ENCODE assay signal across 8 mouse cellular contexts in the genomic region with DNA sequence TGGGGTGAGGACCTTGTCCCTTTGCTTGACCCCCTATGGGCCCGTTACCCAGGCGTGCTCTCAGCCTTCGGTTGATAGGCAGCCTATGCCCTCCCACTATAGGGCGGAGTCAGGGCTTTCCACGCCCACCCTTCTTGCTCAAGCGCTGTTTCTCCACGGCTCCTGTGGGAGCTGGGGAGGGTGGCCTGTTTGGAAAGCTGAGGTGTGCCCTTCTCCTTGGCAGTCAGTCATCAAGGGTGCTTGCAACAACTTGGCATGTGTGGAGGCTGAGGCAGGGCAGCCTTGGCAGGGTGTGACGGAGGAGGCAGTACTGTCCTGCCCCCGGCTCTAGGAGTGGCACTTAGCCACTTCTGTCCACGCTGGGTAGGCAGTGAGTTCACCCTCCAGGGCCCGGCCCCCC. TPM values are rescaled to one million over a fixed set of nuclear protein-coding genes. Genes with fewer than 3 reads are reported as not detected.
DNase-seq lines count a peak whose midpoint lies in the region; ATAC-seq and TF ChIP-seq lines count a peak whose summit lies in the region.

No protein-coding gene starts in this region.

- intact Hi-C loops in left cerebral cortex, adult 2 months (cut with DNase I), result loop anchor here (5.0 kb wide), 1 partner anchor 361 kb away; no protein-coding TSS in a partner anchor
- intact Hi-C loops in left cerebral cortex, postnatal 4 days (cut with DNase I), result loop anchor here (10.0 kb wide), 1 partner anchor 854 kb away; no protein-coding TSS in a partner anchor

- no peaks in the 10 kb centered on the region for H3K27me3 ChIP-seq in forebrain, embryonic 14.5 days (replicated peaks; ENCODE audit: control insufficient read depth, insufficient read depth, low read length)
- H3K27me3 ChIP-seq in stomach, embryonic 16.5 days (ENCODE audit: control insufficient read depth, insufficient read depth, low read length), result no peaks in the 10 kb centered on the region

- peak overlapping the region; percentile 44 for H3K4me3 ChIP-seq in left cerebral cortex, adult 2 months
- peak overlapping the region; percentile 16; the same call in 1 of the 2 replicates for H3K4me3 ChIP-seq in forebrain, embryonic 14.5 days (ENCODE audit: low read depth, low read length)
- 0 out of 2 replicates have a peak overlapping the region, but pooled peaks have one; percentile 1 for H3K4me3 ChIP-seq in stomach, embryonic 16.5 days (replicated peaks; ENCODE audit: low read length)

- peak; percentile 53 to 56 for DNase-seq in left cerebral cortex, adult 2 months (ENCODE audit: extremely low spot score in 1 of 2, low spot score in 2 of 2)
- no peak for DNase-seq in left cerebral cortex, postnatal 4 days
- DNase-seq in cerebellum, adult 11-12 months, result peak; percentile 70
- DNase-seq in forebrain, embryonic 14.5 days (ENCODE audit: low spot score), result peak; percentile 76
- DNase-seq in heart, postnatal 4 days, result peak; percentile 69
- peak; percentile 67 to 82 for DNase-seq in kidney, postnatal 36 days

- H3K4me2 ChIP-seq in forebrain, embryonic 14.5 days (ENCODE audit: low read length), result peak overlapping the region; percentile 48
- H3K4me2 ChIP-seq in stomach, embryonic 16.5 days (ENCODE audit: low read depth, low read length), result peak overlapping the region; percentile 45

- H3K36me3 ChIP-seq in forebrain, embryonic 14.5 days (ENCODE audit: control insufficient read depth, insufficient read depth, low read length), result 0 out of 2 replicates have a peak, but pooled peaks cover 3% of the 10 kb centered on the region
- H3K36me3 ChIP-seq in stomach, embryonic 16.5 days (ENCODE audit: control insufficient read depth, insufficient read depth, low read length), result no peaks in the 10 kb centered on the region

- peaks cover 48% of the 10 kb centered on the region for H3K4me1 ChIP-seq in forebrain, embryonic 14.5 days (ENCODE audit: control insufficient read depth, insufficient read depth, low read length)
- H3K4me1 ChIP-seq in stomach, embryonic 16.5 days (ENCODE audit: control insufficient read depth, insufficient read depth, low read length), result peaks cover 44% of the 10 kb centered on the region

- H3K9ac ChIP-seq in forebrain, embryonic 14.5 days (ENCODE audit: low read length), result peak overlapping the region; percentile 47
- no peak overlapping the region for H3K9ac ChIP-seq in stomach, embryonic 16.5 days (ENCODE audit: low read length)

- 3% methylated on average over 11 of the region's 11 CpGs for whole genome bisulfite sequencing in forebrain, embryonic 14.5 days
- WGBS in stomach, embryonic 16.5 days, result 19% methylated on average over 11 of the region's 11 CpGs

- peak overlapping the region; percentile 63 for H3K27ac ChIP-seq in left cerebral cortex, adult 2 months
- H3K27ac ChIP-seq in forebrain, embryonic 14.5 days (ENCODE audit: low read depth, low read length), result peak overlapping the region; percentile 72; the same call in 1 of the 2 replicates
- peak overlapping the region; percentile 7; the same call in 1 of the 2 replicates for H3K27ac ChIP-seq in stomach, embryonic 16.5 days (ENCODE audit: low read length)

- peak; percentile 30; the same call in 1 of the 2 replicates for ATAC-seq in forebrain, embryonic 14.5 days
- ATAC-seq in megakaryocyte progenitor cell, adult 5-6 weeks (replicated peaks; ENCODE audit: poor library complexity), result peak; percentile 63; the same call in 1 of the 2 replicates
- peak; percentile 41; the same call in 1 of the 2 replicates for ATAC-seq in stomach, embryonic 16.5 days (ENCODE audit: insufficient read depth, low FRiP score)

- no peaks in the 10 kb centered on the region for H3K9me3 ChIP-seq in forebrain, embryonic 14.5 days (replicated peaks; ENCODE audit: control insufficient read depth, low read length)
- H3K9me3 ChIP-seq in stomach, embryonic 16.5 days (replicated peaks; ENCODE audit: control insufficient read depth, low read length), result no peaks in the 10 kb centered on the region

- no peak; the same call in 1 of the 2 replicates for TF ChIP-seq CTCF in left cerebral cortex, adult 2 months (IDR thresholded peaks at IDR 0.05)

RNA-seq across cellular contexts. Expression of gene Rgma, which starts 23.0 kb away (rescaled TPM):
- total RNA-seq in left cerebral cortex, adult 2 months (2021), result 10 to 100 TPM; 52.3 to 54.6 TPM
- 100 to 1,000 TPM; 185 to 206 TPM for total RNA-seq in left cerebral cortex, postnatal 4 days (2021)
- polyA plus RNA-seq in forebrain, embryonic 14.5 days (2014; fragmentation: Nextera tagmentation; extraction: Ambion mirVana), result 20.6 and 23.6 TPM in 2 replicates
- 10 to 100 TPM; 36.1 to 38.8 TPM for total RNA-seq in heart, postnatal 4 days (2021)
- not detected in 2 replicates for total RNA-seq in megakaryocyte progenitor cell, adult 5-6 weeks (2015)
- not detected in 2 replicates for total RNA-seq in megakaryocyte progenitor cell, adult 5-6 weeks (2017)
- 10.7 and 11.7 TPM in 2 replicates for polyA plus RNA-seq in stomach, embryonic 16.5 days (2015; fragmentation: Nextera tagmentation; extraction: Ambion mirVana)

Comparison
In these comparisons a context has a peak if more than half of its experiments do, and no peak if none do; other contexts are left out.
1. H3K27ac ChIP-seq: peak in every context shown above with its lines; median percentile 72 in forebrain, embryonic 14.5 days; 63 in left cerebral cortex, adult 2 months; 7 in stomach, embryonic 16.5 days.
2. RNA of gene Rgma, which starts 23.0 kb away (total RNA-seq): 185 to 206 TPM in left cerebral cortex, postnatal 4 days, 52.3 to 54.6 TPM in left cerebral cortex, adult 2 months and 36.1 to 38.8 TPM in heart, postnatal 4 days; not detected in megakaryocyte progenitor cell, adult 5-6 weeks; every median in the first group is over 10 times any median in the second.
3. Peak in every context shown above with its lines, with median percentiles within 50 percentile points of each other: H3K4me3 ChIP-seq and ATAC-seq.